Mouse (Mus musculus): ENCODE results near the gene Ppp1r14c. TPM values are rescaled to one million over a fixed set of nuclear protein-coding genes. Genes with fewer than 3 reads are reported as not detected.

The Ppp1r14c gene
- total and polyA plus RNA-seq, 3 experiments = not detected

- Histone ChIP-seq H3K79me2 (replicated peaks; ENCODE audit: control insufficient read depth, extremely low read depth, insufficient read depth, poor library complexity, severe bottlenecking) (no peaks in the 10 kb centered on the region), H3K4me3 (replicated peaks in 1 of 3; ENCODE audit: low read depth in 2 of 3, low read length in 2 of 3, poor library complexity in 1 of 3) (no peak overlapping the region), H3K4me1 (ENCODE audit: control insufficient read depth in 1 of 2, insufficient read depth in 2 of 2) (peaks cover 0 to 13% of the 10 kb centered on the region in 2 experiments; a peak in 2 of 4 replicates), H3K27me3 (replicated peaks) (no peaks in the 10 kb centered on the region), H3K36me3 (replicated peaks in 1 of 2; ENCODE audit: control insufficient read depth in 1 of 2, insufficient read depth in 1 of 2, low read length in 1 of 2) (no peaks in the 10 kb centered on the region), H3K9ac (ENCODE audit: insufficient read depth, low read depth) (no peak overlapping the region), H3K27ac (ENCODE audit: insufficient read depth, low read depth) (no peak overlapping the region), H3K9me3 (replicated peaks; ENCODE audit: low read length) (no peaks in the 10 kb centered on the region), H3K4me2 (ENCODE audit: insufficient read depth, low read depth, poor library complexity, severe bottlenecking) (no peak overlapping the region)
- DNase-seq (ENCODE audit: extremely low read depth) = no peak
- dilution Hi-C loops (cut with MboI; ENCODE audit: extremely low pct_ligation_motif_present, extremely low pct_unique_long_range_greater_than_20kb, low sequenced_read_pairs) = no loop called here
- TF ChIP-seq RAD21 (IDR thresholded peaks at IDR 0.05; ENCODE audit: low read depth, low read length) (no peak), SIN3A (IDR thresholded peaks at IDR 0.05; ENCODE audit: low read length) (no peak), GABPA (IDR thresholded peaks at IDR 0.05; ENCODE audit: insufficient replicate concordance, low read depth, low read length) (no peak), CHD1 (IDR thresholded peaks at IDR 0.05; ENCODE audit: low read depth, low read length) (no peak), TCF12 (IDR thresholded peaks at IDR 0.05; ENCODE audit: low read depth, low read length) (no peak), MAX (IDR thresholded peaks at IDR 0.05; ENCODE audit: low read length) (no peak), NELFE (IDR thresholded peaks at IDR 0.05; ENCODE audit: low read depth, low read length) (no peak), SMC3 (IDR thresholded peaks at IDR 0.05; ENCODE audit: low read depth, low read length) (no peak), MEF2A (IDR thresholded peaks at IDR 0.05; ENCODE audit: borderline replicate concordance, low read depth, low read length) (no peak), ETS1 (conservative IDR thresholded peaks at IDR 0.05; ENCODE audit: low read depth, low read length) (no peak), POLR2A (IDR thresholded peaks at IDR 0.05; ENCODE audit: low read depth, low read length) (no peak), NRF1 (IDR thresholded peaks at IDR 0.05; ENCODE audit: low read depth, low read length) (no peak), ZC3H11A (IDR thresholded peaks at IDR 0.05; ENCODE audit: low read depth, low read length) (no peak), KAT2A (IDR thresholded peaks at IDR 0.05; ENCODE audit: insufficient replicate concordance, low read length) (no peak), ZKSCAN1 (IDR thresholded peaks at IDR 0.05; ENCODE audit: borderline replicate concordance, low read depth, low read length) (no peak)
- in situ Hi-C loops (cut with MboI; ENCODE audit: low pct_ligation_motif_present, low pct_unique_long_range_greater_than_20kb, low sequenced_read_pairs) = no loop called here
These were observed 145.5 kb downstream of the Ppp1r14c start for GRCm38 (mm10) chr10:3511401-3511800.

- peak; percentile 22 for DNase-seq (ENCODE audit: extremely low read depth)
- no peak overlapping the region for H3K27ac ChIP-seq (ENCODE audit: insufficient read depth, low read depth)
- no peak overlapping the region for H3K9ac ChIP-seq (ENCODE audit: insufficient read depth, low read depth)
- dilution Hi-C loops (cut with MboI; ENCODE audit: extremely low pct_ligation_motif_present, extremely low pct_unique_long_range_greater_than_20kb, low sequenced_read_pairs) = no loop called here
- H3K4me3 ChIP-seq (replicated peaks in 1 of 3; ENCODE audit: low read depth in 2 of 3, low read length in 2 of 3, poor library complexity in 1 of 3) = no peak overlapping the region
- peaks cover 0 to 17% of the 10 kb centered on the region in 2 experiments; a peak in 2 of 4 replicates for H3K4me1 ChIP-seq (ENCODE audit: control insufficient read depth in 1 of 2, insufficient read depth in 2 of 2)
- no peaks in the 10 kb centered on the region for H3K79me2 ChIP-seq (replicated peaks; ENCODE audit: control insufficient read depth, extremely low read depth, insufficient read depth, poor library complexity, severe bottlenecking)
- in situ Hi-C loops (cut with MboI; ENCODE audit: low pct_ligation_motif_present, low pct_unique_long_range_greater_than_20kb, low sequenced_read_pairs) = no loop called here
- no peak for TF ChIP-seq SIN3A (IDR thresholded peaks at IDR 0.05; ENCODE audit: low read length)
- peak; percentile 48 to 55 for TF ChIP-seq CTCF (conservative IDR thresholded peaks at IDR 0.05 in 1 of 2, IDR thresholded peaks at IDR 0.05 in 1 of 2; ENCODE audit: low read depth in 2 of 2, low read length in 2 of 2)
- TF ChIP-seq MAX (IDR thresholded peaks at IDR 0.05; ENCODE audit: low read length) = no peak
- no peak for TF ChIP-seq IRF4 (IDR thresholded peaks at IDR 0.05; ENCODE audit: low read depth, low read length)
- peak; percentile 34 for TF ChIP-seq SMC3 (IDR thresholded peaks at IDR 0.05; ENCODE audit: low read depth, low read length)
- no peak for TF ChIP-seq MXI1 (IDR thresholded peaks at IDR 0.05; ENCODE audit: low read depth, low read length)
- no peak overlapping the region for H3K4me2 ChIP-seq (ENCODE audit: insufficient read depth, low read depth, poor library complexity, severe bottlenecking)
- H3K36me3 ChIP-seq (replicated peaks in 1 of 2; ENCODE audit: control insufficient read depth in 1 of 2, insufficient read depth in 1 of 2, low read length in 1 of 2) = no peaks in the 10 kb centered on the region
- H3K9me3 ChIP-seq (replicated peaks; ENCODE audit: low read length) = no peaks in the 10 kb centered on the region
- H3K27me3 ChIP-seq (replicated peaks) = no peaks in the 10 kb centered on the region
These were observed 146.9 kb downstream of the Ppp1r14c start for GRCm38 (mm10) chr10:3512620-3513305.
